Mouse (Mus musculus) common myeloid progenitor, adult 5-6 weeks (primary cell): ENCODE results near the gene Fh1. TPM values are rescaled to one million over a fixed set of nuclear protein-coding genes. Genes with fewer than 3 reads are reported as not detected.

Experiments
- ATAC-seq: replicated peaks from 2 replicates; pipeline ENCODE4 v1.8.0; 2016; ENCODE audit warnings: low read depth, mild to moderate bottlenecking, moderate TSS enrichment, inconsistent platforms; ENCODE audit not compliant: poor library complexity, severe bottlenecking
- total RNA-seq: library from RNA; stranded (forward); fragments of 200-1000, 187-1606 nt; gene quantifications from 2 replicates; pipeline ENCODE4 v1.2.3, GENCODE M21; 2017

The Fh1 gene
- total RNA-seq, 1 experiment from 2014 or later = 102 TPM

GRCm38 (mm10) chr1:175625990-175626692, 706 bp upstream of the Fh1 start:
- ATAC-seq = peak; percentile 36

GRCm38 (mm10) chr1:175623656-175624055, 1.8 kb downstream of the Fh1 start:
- no peak for ATAC-seq

- ATAC-seq = no peak
These were observed 5.5 kb downstream of the Fh1 start, which contains the start of gene Kmo for GRCm38 (mm10) chr1:175619814-175620431. Kmo (plus strand) TSS chr1:175620381.

GRCm38 (mm10) chr1:175614992-175615391, 10.4 kb downstream of the Fh1 start:
- no peak for ATAC-seq

- no peak for ATAC-seq
These were observed 16.7 kb downstream of the Fh1 start for GRCm38 (mm10) chr1:175608708-175609107.

GRCm38 (mm10) chr1:175607838-175608585, 17.4 kb downstream of the Fh1 start:
- no peak for ATAC-seq

- ATAC-seq = no peak
These were observed 18.1 kb downstream of the Fh1 start for GRCm38 (mm10) chr1:175607308-175607707.

GRCm38 (mm10) chr1:175603390-175603789, 22.0 kb downstream of the Fh1 start:
- ATAC-seq = no peak

- peak; percentile 37; the same call in 1 of the 2 replicates for ATAC-seq
These were observed 23.2 kb downstream of the Fh1 start for GRCm38 (mm10) chr1:175602231-175602630.

GRCm38 (mm10) chr1:175592832-175593231, 32.6 kb downstream of the Fh1 start:
- ATAC-seq = no peak

GRCm38 (mm10) chr1:175586656-175587055, 38.8 kb downstream of the Fh1 start:
- ATAC-seq = no peak

GRCm38 (mm10) chr1:175585267-175585666, 40.2 kb downstream of the Fh1 start:
- ATAC-seq = no peak

- no peak for ATAC-seq
These were observed 42.6 kb downstream of the Fh1 start for GRCm38 (mm10) chr1:175582799-175583198.

- no peak for ATAC-seq
These were observed 45.1 kb downstream of the Fh1 start for GRCm38 (mm10) chr1:175580346-175580745.

- no peak for ATAC-seq
These were observed 45.7 kb downstream of the Fh1 start for GRCm38 (mm10) chr1:175579598-175580235.

GRCm38 (mm10) chr1:175578425-175579096, 46.9 kb downstream of the Fh1 start:
- ATAC-seq = no peak

- ATAC-seq = no peak
These were observed 51.3 kb downstream of the Fh1 start for GRCm38 (mm10) chr1:175574129-175574528.

- no peak for ATAC-seq
These were observed 59.8 kb downstream of the Fh1 start for GRCm38 (mm10) chr1:175565579-175566103.

GRCm38 (mm10) chr1:175564321-175564720, 61.1 kb downstream of the Fh1 start:
- ATAC-seq = peak; percentile 71

- no peak for ATAC-seq
These were observed 63.1 kb downstream of the Fh1 start for GRCm38 (mm10) chr1:175562379-175562778.
